Mouse (Mus musculus) MEL (cell line): ENCODE data around the gene Plxdc1. TPM values are rescaled to one million over a fixed set of nuclear protein-coding genes. Genes with fewer than 3 reads are reported as not detected.
A peak's percentile ranks its signal among the peaks of the same experiment; 100 is the strongest.

ENCODE experiments used
- DNase-seq: peaks from one replicate; pipeline ENCODE4 v3.0.0; 2011; ENCODE audit warnings: low read depth, low spot score
- H3K27ac ChIP-seq: 2 replicates; pipeline ENCODE4 v1.5.1; 2012; ENCODE audit warnings: low read depth, mild to moderate bottlenecking, control low read depth, low read length, moderate library complexity; ENCODE audit not compliant: control insufficient read depth
- H3K27me3 ChIP-seq, 2 experiments: fragments of 150-350 bp in 1 of 2; sonication (generic) in 1 of 2; 2 replicates each; pipeline ENCODE4 v1.6.1; 2012; ENCODE audit warnings: low read length in 2 of 2, mild to moderate bottlenecking in 2 of 2, improper control_type of control experiment in 1 of 2, moderate library complexity in 1 of 2; ENCODE audit not compliant: insufficient read depth in 2 of 2, control insufficient read depth in 1 of 2
- H3K36me3 ChIP-seq, 2 experiments: 2 replicates each; pipeline ENCODE4 v1.6.1; 2012 to 2014; ENCODE audit warnings: low read length in 2 of 2, improper control_type of control experiment in 1 of 2, inconsistent platforms in 1 of 2, mild to moderate bottlenecking in 1 of 2; ENCODE audit not compliant: insufficient read depth in 2 of 2, control insufficient read depth in 1 of 2
- H3K4me1 ChIP-seq, 2 experiments: fragments of 150-350 bp in 1 of 2; sonication (generic) in 1 of 2; 2 replicates each; pipeline ENCODE4 v1.6.1; 2012; ENCODE audit warnings: low read length in 2 of 2, improper control_type of control experiment in 1 of 2, mild to moderate bottlenecking in 1 of 2; ENCODE audit not compliant: insufficient read depth in 2 of 2, control insufficient read depth in 1 of 2
- H3K4me3 ChIP-seq, 2 experiments: fragments of 150-350 bp in 1 of 2; sonication (generic) in 1 of 2; 2 replicates each; pipeline ENCODE4 v1.5.1; 2012; ENCODE audit warnings: low read depth in 2 of 2, low read length in 2 of 2, mild to moderate bottlenecking in 2 of 2, moderate library complexity in 2 of 2, control low read depth in 1 of 2, improper control_type of control experiment in 1 of 2; ENCODE audit not compliant: control insufficient read depth in 1 of 2, insufficient read depth in 1 of 2
- H3K79me2 ChIP-seq: 2 replicates; pipeline ENCODE4 v1.6.1; 2012; ENCODE audit warnings: mild to moderate bottlenecking, low read length, moderate library complexity; ENCODE audit not compliant: control insufficient read depth, poor library complexity, insufficient read depth
- H3K9ac ChIP-seq: 2 replicates; pipeline ENCODE4 v1.6.1; 2012; ENCODE audit warnings: low read depth, mild to moderate bottlenecking, control low read depth, low read length, moderate library complexity; ENCODE audit not compliant: control insufficient read depth, poor library complexity, severe bottlenecking
- H3K9me3 ChIP-seq: fragments of 150-350 bp; sonication (generic); replicated peaks from 2 replicates; pipeline ENCODE4 v1.6.1; 2012; ENCODE audit warnings: mild to moderate bottlenecking, low read length, improper control_type of control experiment, moderate library complexity; ENCODE audit not compliant: insufficient read depth
- E2F4 ChIP-seq: IDR thresholded peaks from 2 replicates; pipeline ENCODE4 v1.6.1; 2011; ENCODE audit warnings: low read depth, low read length, improper control_type of control experiment, borderline replicate concordance
- ELF1 ChIP-seq: IDR thresholded peaks from 2 replicates; pipeline ENCODE4 v1.6.1; 2014; ENCODE audit warnings: low read depth, mild to moderate bottlenecking, inconsistent platforms, low read length, improper control_type of control experiment, moderate library complexity
- EP300 ChIP-seq, 2 experiments: IDR thresholded peaks; 2 replicates each; pipeline ENCODE4 v1.6.1; 2011; ENCODE audit warnings: improper control_type of control experiment in 2 of 2, low read length in 2 of 2, low read depth in 1 of 2, mild to moderate bottlenecking in 1 of 2
- ETS1 ChIP-seq: IDR thresholded peaks from 2 replicates; pipeline ENCODE4 v1.6.1; 2012; ENCODE audit warnings: low read depth, mild to moderate bottlenecking, inconsistent platforms, low read length, improper control_type of control experiment, moderate library complexity
- GABPA ChIP-seq: IDR thresholded peaks from 2 replicates; pipeline ENCODE4 v1.6.1; 2012; ENCODE audit warnings: low read depth, mild to moderate bottlenecking, inconsistent platforms, low read length, improper control_type of control experiment, moderate library complexity
- HCFC1 ChIP-seq: IDR thresholded peaks from 2 replicates; pipeline ENCODE4 v1.6.1; 2012; ENCODE audit warnings: low read depth, mild to moderate bottlenecking, inconsistent platforms, low read length, improper control_type of control experiment, moderate library complexity
- JUND ChIP-seq: IDR thresholded peaks from 2 replicates; pipeline ENCODE4 v1.6.1; 2011; ENCODE audit warnings: low read depth, mild to moderate bottlenecking, improper control_type of control experiment, low read length
- MAFK ChIP-seq: IDR thresholded peaks from 2 replicates; pipeline ENCODE4 v1.6.1; 2011; ENCODE audit warnings: low read depth, mild to moderate bottlenecking, low read length, improper control_type of control experiment, borderline replicate concordance
- MXI1 ChIP-seq: IDR thresholded peaks from 2 replicates; pipeline ENCODE4 v1.6.1; 2011; ENCODE audit warnings: mild to moderate bottlenecking, low read depth, low read length, improper control_type of control experiment
- MYB ChIP-seq: IDR thresholded peaks from 2 replicates; pipeline ENCODE4 v1.6.1; 2011; ENCODE audit warnings: mild to moderate bottlenecking, low read depth, low read length, improper control_type of control experiment
- NELFE ChIP-seq: IDR thresholded peaks from 2 replicates; pipeline ENCODE4 v1.6.1; 2011; ENCODE audit warnings: low read depth, low read length, improper control_type of control experiment
- NRF1 ChIP-seq: IDR thresholded peaks from 2 replicates; pipeline ENCODE4 v1.6.1; 2014; ENCODE audit warnings: low read depth, mild to moderate bottlenecking, inconsistent platforms, low read length, improper control_type of control experiment, moderate library complexity; ENCODE audit not compliant: poor library complexity, insufficient read depth, severe bottlenecking
- POLR2AphosphoS5 ChIP-seq: IDR thresholded peaks from 2 replicates; pipeline ENCODE4 v1.6.1; 2012; ENCODE audit warnings: low read depth, borderline replicate concordance, mild to moderate bottlenecking, inconsistent platforms, low read length, moderate library complexity, mixed read lengths
- RAD21 ChIP-seq: IDR thresholded peaks from 2 replicates; pipeline ENCODE4 v1.6.1; 2011; ENCODE audit warnings: mild to moderate bottlenecking, low read depth, low read length, improper control_type of control experiment
- SMC3 ChIP-seq: IDR thresholded peaks from 2 replicates; pipeline ENCODE4 v1.6.1; 2011; ENCODE audit warnings: low read depth, low read length, improper control_type of control experiment
- TBP ChIP-seq: IDR thresholded peaks from 2 replicates; pipeline ENCODE4 v1.8.0; 2011; ENCODE audit warnings: low read depth, low read length, improper control_type of control experiment
- ZMIZ1 ChIP-seq: IDR thresholded peaks from 2 replicates; pipeline ENCODE4 v1.6.1; 2012; ENCODE audit warnings: low read depth, mild to moderate bottlenecking, inconsistent platforms, low read length, improper control_type of control experiment, moderate library complexity
- ZNF384 ChIP-seq: IDR thresholded peaks from 2 replicates; pipeline ENCODE4 v1.6.1; 2012; ENCODE audit warnings: low read depth, mild to moderate bottlenecking, inconsistent platforms, low read length, improper control_type of control experiment
- polyA plus RNA-seq, 2 experiments: library from polyadenylated mRNA; stranded (reverse) in 1 of 2; unstranded in 1 of 2; fragments of >175 nt in 1 of 2; fragments of >200 nt in 1 of 2; gene quantifications; 2 replicates each; pipeline versions ENCODE4 v1.2.1 to v1.2.4; 2012; ENCODE audit warnings: low replicate concordance in 2 of 2, low read depth in 1 of 2; ENCODE audit not compliant: insufficient read length in 2 of 2, insufficient read depth in 1 of 2, missing spikeins in 1 of 2
- total RNA-seq: library from RNA; depleted of rRNA; stranded (reverse); fragments of 300-350 nt; gene quantifications from 2 replicates; pipeline ENCODE4 v1.2.3, GENCODE M21; 2012

Plxdc1 gene
- total and polyA plus RNA-seq, 3 experiments = 13.1 to 24.5 TPM; not detected in 1

- Histone ChIP-seq H3K9me3 (no peaks in the 10 kb centered on the region), H3K4me1 (peaks cover 6 to 16% of the 10 kb centered on the region in 2 experiments; a peak in 3 of 4 replicates), H3K27ac (peak overlapping the region; percentile 8; the same call in 1 of the 2 replicates)
- no peak for DNase-seq
- no peak for TF ChIP-seq MAFK
- no peak for TF ChIP-seq ETS1
- TF ChIP-seq NELFE = 0 out of 2 replicates have a peak, but pooled peaks have one; percentile 42
- TF ChIP-seq ZNF384 = no peak
- TF ChIP-seq, all 39 proteins: peak for 1
- peak overlapping the region; percentile 77 to 91 for H3K4me3 ChIP-seq
- no peaks in the 10 kb centered on the region for H3K27me3 ChIP-seq
- H3K9ac ChIP-seq = peak overlapping the region; percentile 68
- H3K79me2 ChIP-seq = peaks cover 12% of the 10 kb centered on the region
- peaks cover 0 to 8% of the 10 kb centered on the region in 2 experiments; a peak in 2 of 4 replicates for H3K36me3 ChIP-seq
These were observed 36.0 kb upstream of the Plxdc1 start for GRCm38 (mm10) chr11:98022253-98022554.

DNA sequence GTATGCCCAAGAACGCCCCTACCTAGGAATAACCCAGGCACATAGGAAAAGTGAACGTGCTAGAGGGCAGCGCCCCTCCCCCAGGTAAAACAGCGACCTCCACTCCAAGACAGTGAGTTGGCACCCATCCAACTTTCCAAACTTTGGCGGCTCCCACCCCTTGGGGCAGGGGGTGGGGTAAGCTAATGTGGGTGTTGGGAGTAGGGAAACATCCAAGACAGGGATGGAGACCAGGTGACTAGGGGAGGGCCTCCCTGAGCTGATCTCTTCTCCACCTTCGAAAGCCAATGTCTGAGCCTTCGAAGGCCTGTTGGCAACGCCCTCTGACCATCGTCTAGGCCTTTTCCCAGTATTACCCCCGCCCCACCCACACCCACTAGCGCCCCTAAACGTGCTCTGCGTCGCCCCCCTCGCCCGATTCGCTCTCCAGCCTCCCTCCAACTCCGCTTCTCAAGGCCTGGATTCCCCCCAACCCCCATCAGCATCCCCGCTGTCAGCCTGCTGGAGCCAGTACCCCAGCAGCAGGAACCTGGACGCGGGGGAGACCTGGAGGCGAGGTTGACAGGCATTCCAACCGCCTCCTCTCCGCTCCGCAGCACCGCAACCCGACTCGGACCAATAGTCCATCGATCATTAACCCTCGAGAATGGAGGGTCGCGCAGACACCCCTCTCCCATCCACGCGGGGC is 35.5 kb upstream of the Plxdc1 start:
- peak; percentile 48; the same call in 1 of the 2 replicates for TF ChIP-seq MXI1
- no peak for TF ChIP-seq ETS1
- Histone ChIP-seq H3K27me3 (no peaks in the 10 kb centered on the region), H3K4me3 (peak overlapping the region; percentile 77 to 91)

GRCm38 (mm10) chr11:98021118-98021517 is 34.9 kb upstream of the Plxdc1 start:
- Histone ChIP-seq H3K27ac (no peak overlapping the region), H3K4me1 (peaks cover 6 to 16% of the 10 kb centered on the region in 2 experiments; a peak in 3 of 4 replicates), H3K4me3 (no peak overlapping the region), H3K27me3 (no peaks in the 10 kb centered on the region), H3K9me3 (no peaks in the 10 kb centered on the region), H3K36me3 (peaks cover 0 to 8% of the 10 kb centered on the region in 2 experiments; a peak in 2 of 4 replicates), H3K9ac (no peak overlapping the region), H3K79me2 (peaks cover 5% of the 10 kb centered on the region; the same call in 1 of the 2 replicates)
- no peak for DNase-seq
- TF ChIP-seq MYB (no peak), EP300 (IDR thresholded peaks at IDR 0.05; ENCODE audit: low read depth in 1 of 2, low read length in 2 of 2) (no peak), JUND (no peak), E2F4 (no peak), RAD21 (no peak), GABPA (no peak), TBP (no peak), POLR2AphosphoS5 (no peak), SMC3 (no peak), HCFC1 (no peak), ZMIZ1 (no peak), NRF1 (no peak), ELF1 (no peak)

More for the DNA sequence above, 35.5 kb upstream of the Plxdc1 start:
- peaks cover 8% of the 10 kb centered on the region; the same call in 1 of the 2 replicates for H3K79me2 ChIP-seq
- H3K36me3 ChIP-seq = peaks cover 0 to 8% of the 10 kb centered on the region in 2 experiments; a peak in 2 of 4 replicates
- peak; percentile 71 for DNase-seq
- no peak overlapping the region for H3K27ac ChIP-seq
- peaks cover 6 to 16% of the 10 kb centered on the region in 2 experiments; a peak in 3 of 4 replicates for H3K4me1 ChIP-seq
- no peaks in the 10 kb centered on the region for H3K9me3 ChIP-seq
- peak overlapping the region; percentile 68 for H3K9ac ChIP-seq
